Mouse (Mus musculus) small intestine, adult 2 months (tissue): ENCODE measurements around the gene Tdp1.

Experiments used
- CTCF ChIP-seq: fragments of 200-500 bp; IDR thresholded peaks from 2 replicates; pipeline ENCODE4 v1.5.1; 2012; ENCODE audit warnings: low read depth, mild to moderate bottlenecking, control low read depth, inconsistent platforms, low read length, moderate library complexity, mixed read lengths; ENCODE audit not compliant: insufficient replicate concordance, insufficient read length; ENCODE audit errors: extremely low read depth
- POLR2A ChIP-seq: fragments of 200-500 bp; IDR thresholded peaks from 2 replicates; pipeline ENCODE4 v1.6.1; 2012; ENCODE audit warnings: low read depth, mild to moderate bottlenecking, control low read depth, inconsistent platforms, low read length, moderate library complexity

DNA sequence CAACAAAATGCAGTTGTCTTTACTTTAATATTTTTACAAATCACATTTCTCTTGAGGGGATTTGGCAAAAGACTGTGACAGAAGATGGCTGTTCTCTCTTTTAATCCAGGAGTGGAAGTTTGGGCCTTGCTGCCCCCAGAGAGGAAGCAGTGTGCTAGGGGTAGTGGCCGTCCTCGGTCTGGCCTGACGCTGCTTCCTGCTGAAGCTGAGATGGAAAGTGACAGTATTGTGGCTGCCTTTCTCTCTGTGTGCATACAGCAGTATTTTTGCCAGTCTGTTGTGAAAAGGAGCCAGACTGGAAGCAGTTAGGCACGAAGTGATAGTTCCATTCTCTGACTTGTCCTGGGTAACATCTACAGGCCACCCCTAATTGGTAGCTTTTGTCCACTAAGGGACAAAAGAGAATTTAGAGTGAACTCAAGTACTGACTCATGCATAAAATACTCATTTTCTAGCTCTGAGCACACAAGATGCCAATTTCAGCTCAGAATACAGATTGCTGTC lies 18.6 kb downstream of the Tdp1 start:
- no peak for TF ChIP-seq CTCF
- TF ChIP-seq POLR2A, result no peak
